Mouse (Mus musculus) liver (tissue): ENCODE data around the gene Tor1a.
"Not testable (repeated sequence)": the region's sequence is repeated elsewhere in the genome, so short reads cannot be mapped to it uniquely, and the experiment has no call there.

Experiments
- DNase-seq: peaks from one replicate; pipeline ENCODE4 v3.0.0-alpha.2; 2020; ENCODE audit warnings: mixed read lengths

Gene Tor1a

DNA sequence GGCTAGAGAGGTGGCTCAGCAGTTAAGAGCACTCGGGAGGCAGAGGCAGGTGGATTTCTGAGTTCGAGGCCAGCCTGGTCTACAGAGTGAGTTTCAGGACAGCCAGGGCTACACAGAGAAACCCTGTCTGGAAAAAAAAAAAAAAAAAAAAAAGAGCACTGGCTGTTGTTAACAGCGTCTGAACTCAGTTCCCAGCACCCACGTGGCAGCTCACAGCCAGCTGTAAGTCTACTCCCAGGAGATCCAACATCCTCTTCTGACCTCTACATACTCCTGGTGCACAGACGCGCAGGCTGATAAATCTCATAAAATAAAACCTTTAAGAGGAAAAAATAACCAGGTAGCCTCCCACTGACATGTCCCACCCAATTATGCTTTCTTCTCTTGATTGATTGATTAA is 51.8 kb downstream of the Tor1a start:
- DNase-seq = not testable (repeated sequence)

DNA sequence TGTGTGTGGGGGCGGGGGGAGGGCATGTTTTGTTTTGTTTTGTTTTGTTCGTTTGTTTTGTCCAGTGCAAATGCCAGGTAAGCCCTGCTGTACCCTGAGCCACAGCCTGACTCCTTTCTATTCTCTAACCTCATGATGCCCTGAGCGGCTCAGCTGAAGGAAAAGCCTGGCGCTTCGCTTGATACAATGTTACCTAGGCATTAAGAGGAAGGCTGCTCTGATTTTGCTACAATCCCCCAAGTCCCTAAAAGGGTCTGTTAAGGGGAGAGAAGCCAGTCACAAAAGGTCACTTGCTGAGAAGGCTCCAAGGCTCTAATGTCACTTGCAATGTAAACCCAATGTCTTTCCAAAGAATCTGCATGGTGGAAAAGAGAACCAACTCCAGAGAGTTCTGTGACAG is 52.4 kb downstream of the Tor1a start:
- no peak for DNase-seq

DNA sequence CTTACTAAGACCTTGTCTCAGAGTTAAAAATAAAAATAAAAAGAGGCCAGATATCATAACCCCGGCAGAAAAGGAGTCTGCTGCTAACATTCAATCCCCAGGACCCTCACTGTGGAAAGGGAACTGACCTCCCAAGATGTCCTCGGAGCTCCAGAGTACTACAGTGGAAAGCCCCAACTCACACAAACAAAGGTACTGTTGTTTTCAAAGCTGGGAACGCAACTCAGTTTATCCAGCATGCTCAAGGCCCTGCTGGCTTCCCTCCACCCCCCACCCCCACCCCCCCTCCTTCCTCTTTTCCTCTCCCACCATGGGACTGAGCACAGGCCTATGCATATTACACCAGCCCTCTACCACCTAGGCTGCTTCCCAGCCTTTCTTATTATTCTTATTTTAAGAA is 52.9 kb downstream of the Tor1a start:
- no peak for DNase-seq

DNA sequence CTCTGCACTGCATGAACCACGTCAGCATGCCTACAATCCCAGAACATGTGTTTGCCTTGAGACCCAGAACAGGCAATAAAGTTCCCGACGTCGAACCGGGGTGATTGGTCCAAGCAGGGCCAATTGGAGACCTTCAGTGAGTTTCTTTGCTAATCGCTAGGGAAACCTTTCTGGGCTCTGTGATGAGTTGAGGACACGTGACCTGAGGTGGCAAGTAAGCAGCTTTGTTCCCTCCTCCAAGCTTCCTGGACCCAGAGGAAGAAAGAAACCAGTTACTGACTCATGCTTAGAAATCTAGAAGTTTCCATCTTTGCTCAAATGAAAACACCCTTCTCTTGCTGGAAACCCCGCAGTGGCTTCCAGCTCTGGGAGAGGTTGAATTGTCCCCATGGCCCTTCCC is 54.7 kb downstream of the Tor1a start:
- no peak for DNase-seq

DNA sequence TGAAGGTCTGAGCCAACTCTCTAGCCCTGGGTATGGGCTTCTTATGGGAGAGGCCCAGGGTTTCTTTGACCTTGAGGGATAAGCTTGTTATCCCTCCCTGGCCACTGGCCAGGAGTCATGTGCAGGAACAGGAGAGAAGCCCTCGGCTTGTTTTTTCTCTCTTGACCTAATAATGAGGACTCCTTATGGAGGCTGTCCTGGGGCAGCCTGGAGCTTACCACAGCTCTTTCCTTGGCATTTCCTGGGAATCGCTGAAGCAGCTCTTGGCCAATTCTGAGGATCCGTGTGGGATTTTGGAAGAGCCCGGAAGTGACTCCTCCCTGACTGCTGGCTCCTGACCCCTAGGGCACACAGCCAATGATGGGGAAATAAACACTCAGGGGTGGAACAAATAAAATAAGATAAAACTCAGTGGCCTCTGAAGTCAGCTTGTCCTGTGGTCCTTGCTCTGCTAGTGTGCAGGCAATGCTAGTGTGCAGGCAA is 55.4 kb downstream of the Tor1a start:
- DNase-seq = no peak
